Mouse (Mus musculus) skeletal muscle tissue, adult 2 months (tissue): Measurements from ENCODE around the gene Acaa1a.

Source experiments
- DNase-seq: peaks from one replicate; pipeline ENCODE4 v3.0.0-alpha.2; 2012; ENCODE audit warnings: low read depth, low spot score

Acaa1a gene

GRCm38 (mm10) chr9:119388956-119389355 lies 49.5 kb downstream of the Acaa1a start:
- no peak for DNase-seq

DNA sequence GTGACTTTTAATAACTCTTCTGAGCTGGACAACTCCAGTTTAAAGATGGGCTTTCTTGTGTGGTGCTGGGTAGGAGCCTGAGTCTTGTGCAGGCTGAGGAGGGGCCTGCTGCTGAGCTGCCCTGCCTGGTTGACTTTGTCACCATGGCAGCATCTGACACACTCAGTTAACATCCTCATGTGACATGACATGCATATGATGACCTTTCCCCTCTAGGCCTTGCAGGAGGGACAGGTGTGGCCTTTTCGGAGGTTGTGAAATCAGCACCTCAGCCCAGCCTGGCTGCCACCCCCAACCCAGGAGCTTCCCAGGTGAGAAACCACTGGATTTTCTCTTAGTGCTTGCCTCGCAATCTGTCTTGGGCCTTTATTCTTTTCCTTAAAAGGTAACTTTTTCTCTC lies 50.7 kb downstream of the Acaa1a start:
- DNase-seq = no peak

- no peak for DNase-seq
Observed at GRCm38 (mm10) chr9:119394808-119395207, 55.3 kb downstream of the Acaa1a start.
